Mouse (Mus musculus) neural tube, embryonic 15.5 days (tissue): Measurements from ENCODE around the gene Tmem151a. TPM values are rescaled to one million over a fixed set of nuclear protein-coding genes. Genes with fewer than 3 reads are reported as not detected.
A peak's percentile ranks its signal among the peaks of the same experiment; 100 is the strongest.

Experiments used
- ATAC-seq: fragments of 200-750 bp; cut with Nextera tagmentation; 2 replicates; pipeline ENCODE4 v1.8.0; 2017; ENCODE audit warnings: mild to moderate bottlenecking, moderate TSS enrichment, moderate library complexity; ENCODE audit not compliant: low FRiP score
- H3K27ac ChIP-seq: fragments of 300-500 bp; sonication (generic); replicated peaks from 2 replicates; pipeline ENCODE4 v1.5.1; 2015; ENCODE audit warnings: mild to moderate bottlenecking, inconsistent platforms
- H3K27me3 ChIP-seq: fragments of 300-500 bp; sonication (generic); replicated peaks from 2 replicates; pipeline ENCODE4 v1.6.1; 2015; ENCODE audit warnings: inconsistent platforms
- H3K36me3 ChIP-seq: fragments of 300-500 bp; sonication (generic); 2 replicates; pipeline ENCODE4 v1.6.1; 2015; ENCODE audit warnings: inconsistent platforms
- H3K4me1 ChIP-seq: fragments of 300-500 bp; sonication (generic); 2 replicates; pipeline ENCODE4 v1.6.1; 2015; ENCODE audit warnings: inconsistent platforms
- H3K4me2 ChIP-seq: fragments of 300-500 bp; sonication (generic); 2 replicates; pipeline ENCODE4 v1.6.1; 2015; ENCODE audit warnings: inconsistent platforms, mild to moderate bottlenecking, moderate library complexity
- H3K4me3 ChIP-seq: fragments of 300-500 bp; sonication (generic); replicated peaks from 2 replicates; pipeline ENCODE4 v1.5.1; 2015; ENCODE audit warnings: mild to moderate bottlenecking, inconsistent platforms
- H3K9ac ChIP-seq: fragments of 300-500 bp; sonication (generic); replicated peaks from 2 replicates; pipeline ENCODE4 v1.6.1; 2015; ENCODE audit warnings: mild to moderate bottlenecking, inconsistent platforms
- H3K9me3 ChIP-seq: fragments of 300-500 bp; sonication (generic); replicated peaks from 2 replicates; pipeline ENCODE4 v1.6.1; 2016; ENCODE audit warnings: inconsistent platforms
- WGBS: fragments of 180-500 bp; shearing (Covaris S2); methylation state at CpG from one replicate; pipeline ENCODE4 v1.1.7; 2015; ENCODE audit warnings: mixed read lengths; 5-methylcytosine and 5-hydroxymethylcytosine counted together
- polyA plus RNA-seq: library from polyadenylated mRNA; unstranded; fragments of >200 nt; fragmentation: Nextera tagmentation; extraction: Ambion mirVana; gene quantifications from 2 replicates; pipeline ENCODE4 v1.2.1, GENCODE M21; 2015

The Tmem151a gene
- polyA plus RNA-seq, 1 experiment from 2014 or later: 38.5 TPM

DNA sequence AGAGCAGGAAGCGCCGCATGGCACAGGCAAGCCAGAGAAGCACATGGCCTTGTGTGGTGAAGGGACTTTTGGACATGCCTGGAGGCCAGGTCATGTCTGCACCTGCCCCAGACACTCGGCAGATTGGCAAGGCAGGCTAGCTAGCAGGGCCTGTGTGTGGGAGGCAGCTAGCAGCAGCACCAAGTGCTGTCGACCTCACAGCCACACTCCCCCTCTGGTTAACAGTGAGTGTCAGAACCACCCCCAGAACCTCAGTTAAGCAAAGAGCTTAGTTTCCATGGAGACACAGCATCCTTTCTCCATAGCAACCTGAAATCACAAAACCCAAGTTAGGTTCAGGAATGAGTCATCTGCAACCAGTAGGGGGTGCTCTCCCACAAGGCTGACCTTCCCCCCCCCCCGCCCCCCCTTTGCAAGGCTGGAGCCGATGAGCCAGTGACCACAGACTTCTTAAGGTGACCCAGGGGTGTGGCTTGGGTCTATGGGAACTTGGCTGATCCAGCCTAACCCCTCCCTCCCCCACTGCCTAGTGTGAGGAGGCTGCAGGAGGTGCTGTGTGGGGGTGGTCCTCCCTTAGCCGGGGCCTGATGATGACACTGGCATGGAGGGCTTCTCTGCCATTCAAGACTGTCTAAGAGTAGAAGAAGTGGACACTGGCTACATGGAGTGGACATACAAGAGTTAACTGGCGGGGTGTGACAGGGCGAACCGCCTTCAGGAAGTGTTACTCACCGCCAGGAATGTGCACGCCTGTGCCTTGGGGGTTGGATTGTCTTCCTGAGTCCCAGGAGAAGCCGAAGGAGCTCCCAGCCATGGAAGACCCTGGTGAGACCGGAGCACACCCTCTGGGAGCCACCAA, 35.1 kb downstream of the Tmem151a start, which contains the start of gene Rin1:
Rin1 (plus strand) TSS at position 435 of the 859 bp plus-strand sequence.
- H3K36me3 ChIP-seq: peaks cover 36% of the 10 kb centered on the region
- no peak within 1 kb of the TSS; the same call in 1 of the 2 replicates for H3K4me3 ChIP-seq
- H3K4me2 ChIP-seq: peak within 1 kb of the TSS; percentile 24
- H3K27ac ChIP-seq: no peak within 1 kb of the TSS
- peaks cover 13% of the 10 kb centered on the region for H3K4me1 ChIP-seq
- no peaks in the 10 kb centered on the region for H3K9me3 ChIP-seq
- H3K27me3 ChIP-seq: peaks cover 48% of the 10 kb centered on the region
- 0 out of 2 replicates have a peak, but pooled peaks have one; percentile 15 for ATAC-seq
- 21% methylated on average over 14 of the region's 14 CpGs for WGBS
- H3K9ac ChIP-seq: no peak within 1 kb of the TSS

DNA sequence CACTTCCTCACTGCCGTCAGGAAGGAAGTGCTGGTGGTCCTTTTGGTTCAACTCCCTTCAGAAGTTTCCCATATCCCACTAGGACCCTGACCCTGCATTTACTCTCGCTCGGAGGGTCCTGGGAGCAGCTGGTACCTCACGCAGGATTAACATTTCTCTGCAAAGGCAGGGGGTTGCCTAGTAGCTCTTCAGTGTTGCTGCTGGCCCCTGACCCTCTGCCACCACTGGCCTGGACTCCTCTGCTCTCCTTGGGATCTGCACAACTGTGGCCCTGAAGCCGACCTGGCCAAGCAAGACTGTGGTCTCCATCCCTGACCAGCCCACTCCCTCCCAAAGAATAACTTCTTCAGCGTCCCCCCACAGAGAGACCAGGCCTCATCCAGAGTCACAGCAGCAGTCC, 36.0 kb downstream of the Tmem151a start:
- Histone ChIP-seq H3K27ac (no peak overlapping the region), H3K36me3 (peaks cover 41% of the 10 kb centered on the region), H3K4me2 (no peak overlapping the region), H3K9ac (no peak overlapping the region), H3K4me1 (peaks cover 13% of the 10 kb centered on the region), H3K9me3 (no peaks in the 10 kb centered on the region), H3K4me3 (no peak overlapping the region), H3K27me3 (peaks cover 41% of the 10 kb centered on the region)
- 85% methylated on average over 6 of the region's 6 CpGs for WGBS
- no peak for ATAC-seq

DNA sequence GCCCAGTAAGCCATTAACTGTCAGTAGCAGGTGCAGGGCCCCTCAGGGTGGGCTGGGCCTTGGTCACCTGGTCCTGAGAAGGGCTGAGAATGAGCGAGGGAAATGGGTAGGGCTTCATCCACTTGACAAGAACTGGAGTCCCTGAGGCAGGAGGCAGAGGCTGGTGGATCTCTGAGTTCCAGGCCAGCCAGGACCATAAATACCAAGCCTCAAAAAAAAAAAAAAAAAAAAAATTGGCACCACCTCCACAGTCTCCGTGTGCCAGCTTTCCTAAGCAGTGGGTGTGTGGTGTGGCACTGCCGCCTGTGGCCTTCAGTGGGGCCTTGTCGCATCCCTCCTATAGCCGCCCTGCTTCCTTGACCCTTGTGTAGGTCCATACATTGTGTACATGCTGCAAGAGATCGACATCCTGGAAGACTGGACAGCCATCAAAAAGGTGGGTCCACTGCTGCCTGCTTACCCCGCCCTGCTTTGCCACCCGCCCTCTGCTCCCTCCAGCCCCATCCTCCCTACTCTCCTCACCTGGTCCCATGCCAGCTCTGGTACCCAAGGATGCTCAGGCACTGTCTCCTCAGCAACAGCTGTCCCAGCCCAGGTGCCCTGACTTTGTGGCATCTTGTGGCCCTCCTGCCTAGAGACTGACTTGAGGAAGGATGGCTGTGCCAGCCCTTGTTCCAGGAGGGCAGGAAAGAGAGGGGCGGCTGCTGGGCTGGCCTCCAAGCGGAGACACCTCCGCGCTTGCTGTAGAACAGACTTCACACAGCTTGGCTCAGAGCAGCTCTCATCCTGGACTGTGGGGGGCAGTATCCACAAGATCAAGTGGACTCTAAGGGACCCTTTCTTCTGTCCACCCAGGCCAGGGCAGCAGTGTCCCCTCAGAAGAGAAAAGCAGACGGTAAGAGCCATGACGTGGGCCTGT, 36.9 kb downstream of the Tmem151a start:
- no peaks in the 10 kb centered on the region for H3K9me3 ChIP-seq
- no peak overlapping the region; the same call in 1 of the 2 replicates for H3K9ac ChIP-seq
- H3K36me3 ChIP-seq: peaks cover 46% of the 10 kb centered on the region
- peaks cover 37% of the 10 kb centered on the region for H3K27me3 ChIP-seq
- H3K4me1 ChIP-seq: peaks cover 13% of the 10 kb centered on the region
- no peak overlapping the region for H3K27ac ChIP-seq
- ATAC-seq: no peak
- no peak overlapping the region for H3K4me2 ChIP-seq
- WGBS: 84% methylated on average over 14 of the region's 14 CpGs
- H3K4me3 ChIP-seq: no peak overlapping the region

DNA sequence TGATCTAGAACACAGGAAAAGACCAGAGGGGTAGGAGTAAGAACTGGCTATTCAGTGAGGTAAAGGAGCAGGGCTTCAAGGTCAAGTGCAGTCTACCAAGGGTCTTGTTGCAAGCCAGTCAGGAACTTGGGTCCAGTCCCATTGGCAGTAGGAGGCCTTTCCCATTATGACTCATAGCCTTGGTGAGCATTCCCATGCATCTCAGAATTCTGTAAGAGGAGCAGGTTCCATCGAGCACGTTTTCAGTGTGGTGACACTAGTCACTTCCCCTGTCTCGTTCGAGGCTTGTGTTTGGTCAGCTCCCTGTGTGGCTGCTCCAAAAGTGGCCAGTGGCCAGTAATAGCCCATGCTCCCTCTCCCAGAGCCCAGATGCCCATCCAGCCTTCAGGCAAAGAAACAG, 39.8 kb downstream of the Tmem151a start:
- H3K36me3 ChIP-seq: peaks cover 49% of the 10 kb centered on the region
- H3K4me1 ChIP-seq: peaks cover 32% of the 10 kb centered on the region
- H3K27ac ChIP-seq: no peak overlapping the region
- H3K4me2 ChIP-seq: no peak overlapping the region
- peaks cover 8% of the 10 kb centered on the region for H3K27me3 ChIP-seq
- WGBS: 84% methylated on average over 4 of the region's 4 CpGs
- H3K9ac ChIP-seq: no peak overlapping the region
- ATAC-seq: no peak
- no peaks in the 10 kb centered on the region for H3K9me3 ChIP-seq
- H3K4me3 ChIP-seq: no peak overlapping the region

DNA sequence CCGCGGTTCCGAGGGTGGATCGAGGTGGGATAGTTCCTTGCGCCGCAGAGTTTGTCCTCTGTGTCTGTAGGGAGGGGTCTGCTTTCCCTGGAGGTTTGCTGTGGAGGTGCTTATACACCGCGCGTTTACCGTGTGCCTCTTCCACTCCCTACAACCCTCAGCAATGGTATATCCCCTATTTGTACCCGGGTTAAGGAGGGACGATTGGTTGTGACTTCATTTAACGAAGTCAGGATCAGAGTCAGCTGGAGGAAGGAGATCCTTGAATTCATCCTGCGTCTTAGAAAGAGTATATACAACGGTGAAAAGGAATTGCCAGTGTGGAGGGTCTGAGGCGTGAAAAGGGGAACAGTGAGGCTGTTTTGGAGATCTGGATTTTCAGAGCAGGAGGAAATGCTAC, 43.7 kb downstream of the Tmem151a start:
- peak overlapping the region; percentile 66; the same call in 1 of the 2 replicates for H3K27ac ChIP-seq
- H3K27me3 ChIP-seq: no peaks in the 10 kb centered on the region
- ATAC-seq: no peak
- peak overlapping the region; percentile 95 for H3K4me2 ChIP-seq
- 1% methylated on average over 16 of the region's 16 CpGs for WGBS
- H3K9ac ChIP-seq: peak overlapping the region; percentile 81
- H3K9me3 ChIP-seq: no peaks in the 10 kb centered on the region
- peak overlapping the region; percentile 89 for H3K4me3 ChIP-seq
- H3K4me1 ChIP-seq: peaks cover 46% of the 10 kb centered on the region
- peaks cover 24% of the 10 kb centered on the region for H3K36me3 ChIP-seq

DNA sequence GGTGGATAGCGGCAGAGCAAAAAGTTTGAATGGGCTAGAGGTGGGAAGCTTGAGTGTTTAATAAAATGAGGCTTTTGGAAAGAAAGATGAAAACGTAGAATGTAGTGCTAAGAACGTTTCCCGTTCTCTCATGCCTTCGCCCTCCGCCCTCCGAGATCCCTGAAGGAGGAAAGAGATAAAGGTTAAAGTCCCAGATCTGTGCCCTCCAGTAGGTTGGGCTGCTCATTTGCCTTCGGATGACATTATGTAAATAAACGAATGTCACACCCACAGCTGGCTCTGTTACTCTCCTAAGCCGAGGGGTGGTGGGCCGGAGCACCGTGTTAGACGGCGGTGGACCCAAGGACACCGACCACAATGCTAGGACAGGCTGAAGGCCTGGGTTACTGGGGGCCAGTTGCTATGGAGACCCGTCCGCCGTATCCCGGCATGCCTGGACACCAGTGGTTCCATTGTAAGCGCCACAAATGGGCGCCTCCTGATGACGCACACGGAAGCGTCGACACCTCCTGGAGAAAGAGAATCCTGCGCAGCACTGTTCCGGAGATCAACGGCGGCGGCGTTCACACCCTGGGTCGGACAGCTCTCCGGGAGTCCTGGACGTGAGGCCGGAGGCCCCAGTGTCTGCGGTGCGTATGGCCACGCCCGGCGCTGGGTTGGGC, 44.3 kb downstream of the Tmem151a start, which contains the start of gene Brms1:
Brms1 (plus strand) TSS at position 493 of the 662 bp plus-strand sequence.
- Histone ChIP-seq H3K27me3 (no peaks in the 10 kb centered on the region), H3K9ac (peak within 1 kb of the TSS; percentile 81), H3K4me1 (peaks cover 46% of the 10 kb centered on the region), H3K9me3 (no peaks in the 10 kb centered on the region), H3K4me3 (peak within 1 kb of the TSS; percentile 89), H3K36me3 (peaks cover 18% of the 10 kb centered on the region), H3K4me2 (peak within 1 kb of the TSS; percentile 95), H3K27ac (peak within 1 kb of the TSS; percentile 66)
- ATAC-seq: peak; percentile 46
- 7% methylated on average over 40 of the region's 40 CpGs for WGBS

DNA sequence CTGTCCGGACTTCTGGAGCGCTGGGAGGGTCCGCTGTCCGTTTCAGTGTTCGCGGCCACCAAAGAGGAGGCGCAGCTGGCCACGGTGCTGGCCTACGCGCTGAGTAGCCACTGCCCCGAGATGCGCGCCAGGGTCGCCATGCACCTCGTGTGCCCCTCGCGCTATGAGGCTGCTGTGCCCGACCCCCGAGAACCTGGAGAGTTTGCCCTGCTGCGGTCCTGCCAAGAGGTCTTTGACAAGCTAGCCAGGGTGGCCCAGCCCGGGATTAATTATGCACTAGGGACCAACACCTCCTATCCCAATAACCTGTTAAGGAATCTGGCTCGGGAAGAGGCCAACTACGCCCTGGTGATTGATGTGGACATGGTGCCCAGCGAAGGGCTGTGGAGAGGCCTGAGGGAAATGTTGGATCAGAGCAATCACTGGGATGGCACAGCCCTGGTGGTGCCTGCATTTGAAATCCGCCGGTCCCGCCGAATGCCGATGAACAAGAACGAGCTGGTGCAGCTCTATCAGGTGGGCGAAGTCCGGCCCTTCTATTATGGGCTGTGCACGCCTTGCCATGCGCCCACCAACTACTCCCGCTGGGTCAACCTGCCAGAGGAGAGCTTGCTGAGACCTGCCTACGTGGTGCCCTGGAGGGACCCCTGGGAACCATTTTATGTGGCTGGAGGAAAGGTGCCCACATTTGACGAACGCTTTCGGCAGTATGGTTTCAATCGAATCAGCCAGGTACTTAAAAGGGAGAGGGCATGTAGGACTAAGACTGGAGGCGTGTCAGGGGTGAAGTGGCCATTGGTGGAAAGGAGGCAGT, 45.8 kb downstream of the Tmem151a start:
- peaks cover 46% of the 10 kb centered on the region for H3K4me1 ChIP-seq
- 10% methylated on average over 41 of the region's 41 CpGs for WGBS
- peaks cover 9% of the 10 kb centered on the region; the same call in 1 of the 2 replicates for H3K36me3 ChIP-seq
- peak overlapping the region; percentile 89 for H3K4me3 ChIP-seq
- H3K27me3 ChIP-seq: no peaks in the 10 kb centered on the region
- ATAC-seq: peak; percentile 15
- H3K4me2 ChIP-seq: peak overlapping the region; percentile 95
- H3K9me3 ChIP-seq: no peaks in the 10 kb centered on the region
- peak overlapping the region; percentile 81 for H3K9ac ChIP-seq
- peak overlapping the region; percentile 91 for H3K27ac ChIP-seq

DNA sequence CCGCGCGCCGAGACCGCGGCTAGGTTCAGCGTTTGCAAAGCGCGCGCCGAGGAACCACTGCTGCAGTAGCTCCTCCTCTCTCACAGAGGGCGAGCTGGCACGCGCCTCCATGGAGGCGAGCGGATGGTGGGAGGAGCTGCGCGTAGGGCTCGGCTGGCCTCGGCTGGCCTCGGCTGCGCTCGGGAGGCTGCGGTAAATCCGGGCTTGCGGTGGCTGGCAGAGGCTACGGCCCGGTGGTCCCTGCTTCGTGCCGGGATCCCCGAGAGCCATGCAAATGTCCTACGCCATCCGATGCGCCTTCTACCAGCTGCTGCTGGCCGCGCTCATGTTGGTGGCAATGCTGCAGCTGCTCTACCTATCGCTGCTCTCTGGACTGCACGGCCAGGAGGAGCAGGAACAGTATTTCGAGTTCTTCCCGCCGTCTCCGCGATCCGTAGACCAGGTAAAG, 46.6 kb downstream of the Tmem151a start, which contains the start of the genes B4gat1 and AC124502.3:
B4gat1 (plus strand) TSS at position 118 of the 448 bp plus-strand sequence.
AC124502.3 (plus strand) TSS at position 183 of the 448 bp plus-strand sequence.
- Histone ChIP-seq H3K9ac (peak within 1 kb of the TSS; percentile 81), H3K27ac (peak within 1 kb of the TSS; percentile 91), H3K27me3 (no peaks in the 10 kb centered on the region), H3K4me3 (peak within 1 kb of the TSS; percentile 89), H3K36me3 (peaks cover 6% of the 10 kb centered on the region; the same call in 1 of the 2 replicates), H3K4me1 (peaks cover 46% of the 10 kb centered on the region), H3K9me3 (no peaks in the 10 kb centered on the region), H3K4me2 (peak within 1 kb of the TSS; percentile 95)
- ATAC-seq: peak; percentile 94
- WGBS: under 1% methylated on average over 36 of the region's 44 CpGs

DNA sequence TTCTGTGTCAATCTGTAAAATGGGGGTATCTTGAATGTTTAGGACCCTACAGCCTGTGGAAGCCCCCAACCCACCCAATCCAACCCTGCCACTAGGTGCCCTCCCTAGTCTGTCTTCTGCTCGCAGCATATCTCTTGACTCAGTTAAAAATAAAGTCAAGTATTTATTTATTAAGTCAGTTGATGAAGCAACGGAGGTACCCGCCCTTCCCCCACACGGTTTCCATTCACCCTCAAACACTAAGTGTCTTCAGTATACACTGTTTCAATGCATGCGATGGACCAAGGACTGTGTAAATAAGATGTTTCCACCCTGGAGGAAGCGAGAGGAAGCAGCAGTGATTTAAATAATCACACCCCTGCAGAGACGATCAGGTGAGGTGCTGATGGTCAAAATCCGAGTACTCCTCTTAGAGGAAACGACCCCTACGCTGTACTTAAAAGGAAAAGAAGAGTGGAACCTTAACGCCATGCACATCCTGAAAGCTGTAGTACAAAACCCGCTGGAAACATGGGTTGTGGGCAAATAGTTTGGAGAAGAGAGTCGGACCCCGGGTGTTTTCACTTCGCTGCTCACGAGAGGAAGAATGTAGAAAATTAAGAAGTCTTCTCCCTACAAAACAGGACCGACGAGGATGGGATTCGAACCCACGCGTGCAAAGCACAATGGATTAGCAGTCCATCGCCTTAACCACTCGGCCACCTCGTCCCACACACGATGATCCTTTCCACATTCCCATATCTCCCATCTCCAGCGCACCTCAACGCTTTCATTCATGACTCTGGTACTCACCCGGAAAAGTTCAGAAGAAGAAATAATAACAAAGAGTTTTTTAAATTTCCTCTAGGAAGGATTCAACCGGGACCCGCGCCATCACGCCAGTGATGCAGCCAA, 47.4 kb downstream of the Tmem151a start:
- Histone ChIP-seq H3K27ac (peak overlapping the region; percentile 91), H3K27me3 (no peaks in the 10 kb centered on the region), H3K36me3 (no peaks in the 10 kb centered on the region), H3K9me3 (no peaks in the 10 kb centered on the region), H3K4me3 (peak overlapping the region; percentile 89), H3K9ac (peak overlapping the region; percentile 81), H3K4me1 (peaks cover 43% of the 10 kb centered on the region), H3K4me2 (peak overlapping the region; percentile 95)
- ATAC-seq: peak; percentile 77
- 6% methylated on average over 32 of the region's 32 CpGs for WGBS
